22 mouse cellular contexts compared by ENCODE assay signal in the genomic region with DNA sequence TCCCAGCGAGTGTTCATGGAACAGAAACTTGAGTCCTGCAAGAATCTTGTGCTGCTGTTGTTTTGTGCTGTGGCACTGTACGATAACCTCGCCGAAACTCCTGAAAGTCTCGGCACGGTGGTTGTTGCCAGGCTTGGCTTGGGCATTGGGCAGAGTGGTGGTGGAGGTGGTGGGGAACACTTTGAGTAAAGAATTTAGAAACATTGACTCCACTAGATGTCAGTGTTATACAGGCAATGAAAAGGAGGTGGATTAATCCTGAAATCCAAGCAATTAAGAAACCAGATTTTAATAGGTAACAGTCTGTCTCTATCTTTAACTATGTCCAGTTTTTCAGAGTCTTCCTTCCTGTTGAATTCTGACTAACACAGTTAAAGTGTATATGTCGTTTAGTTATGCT.
A peak's percentile ranks its signal among the peaks of the same experiment; 100 is the strongest.
DNase-seq lines count a peak whose midpoint lies in the region; ATAC-seq and TF ChIP-seq lines count a peak whose summit lies in the region.
"Had no signal": no experiment of that assay in that cellular context is flagged by ENCODE, and none has a peak within 500 bp of the region (broad histone marks: within the 10 kb centered on the region; RNA-seq: fewer than 3 reads in every experiment).

No protein-coding gene starts in this region.

- peak; percentile 33 to 43 for DNase-seq in cerebellum, postnatal 14 days
- no peak for DNase-seq in cerebellum, postnatal 36 days
- DNase-seq in hindbrain, postnatal 0 days (ENCODE audit: low spot score) = peak; percentile 75
- DNase-seq in liver, postnatal 0 days = no peak
- DNase-seq in liver, embryonic 11.5 days (ENCODE audit: low spot score) = no peak
- DNase-seq in 416B (ENCODE audit: low read depth) = peak; percentile 36
- DNase-seq in Muller cell, postnatal 12 days (ENCODE audit: inconsistent ontology term) = no peak
- DNase-seq: adrenal gland, adult 2 months; B cell, adult 2 months; cerebellum, adult 9-11 months; gastrocnemius, postnatal 25 days; heart, postnatal 14 days; kidney, adult 11 months; kidney, postnatal 25 days; thymus, postnatal 14 days had no signal

- 70% methylated on average over 7 of the region's 7 CpGs for WGBS in hindbrain, postnatal 0 days
- 90% methylated on average over 7 of the region's 7 CpGs for WGBS in hindbrain, embryonic 13.5 days
- WGBS in liver, postnatal 0 days (ENCODE audit: insufficient replicate concordance) = 75% methylated on average over 7 of the region's 7 CpGs
- 83% methylated on average over 7 of the region's 7 CpGs for WGBS in liver, embryonic 11.5 days

- H3K27ac ChIP-seq in hindbrain, postnatal 0 days = no peak overlapping the region
- H3K27ac ChIP-seq in hindbrain, embryonic 13.5 days = no peak overlapping the region
- H3K27ac ChIP-seq in liver, postnatal 0 days (ENCODE audit: low read depth) = no peak overlapping the region
- H3K27ac ChIP-seq in liver, embryonic 11.5 days (ENCODE audit: low read depth, low read length) = no peak overlapping the region
- H3K27ac ChIP-seq: embryonic facial prominence, embryonic 15.5 days; forebrain, embryonic 10.5 days; hindbrain, embryonic 12.5 days; liver, embryonic 14.5 days; neural tube, embryonic 12.5 days had no signal

- TF ChIP-seq CTCF in hindbrain, postnatal 0 days (IDR thresholded peaks at IDR 0.05; ENCODE audit: low read depth) = peak; percentile 60
- peak; percentile 23 for TF ChIP-seq CTCF in liver, postnatal 0 days (IDR thresholded peaks at IDR 0.05; ENCODE audit: low read depth)

- H3K4me1 ChIP-seq in hindbrain, postnatal 0 days (ENCODE audit: insufficient read depth, low read length) = no peaks in the 10 kb centered on the region
- H3K4me1 ChIP-seq in hindbrain, embryonic 13.5 days (replicated peaks) = peaks cover 42% of the 10 kb centered on the region
- H3K4me1 ChIP-seq in liver, postnatal 0 days (ENCODE audit: insufficient read depth) = no peaks in the 10 kb centered on the region
- no peaks in the 10 kb centered on the region for H3K4me1 ChIP-seq in liver, embryonic 11.5 days (replicated peaks; ENCODE audit: control insufficient read depth, insufficient read depth, low read length)
- H3K4me1 ChIP-seq: embryonic facial prominence, embryonic 15.5 days had no signal

- no peak overlapping the region for H3K9ac ChIP-seq in hindbrain, postnatal 0 days (replicated peaks; ENCODE audit: low read length)
- H3K9ac ChIP-seq in hindbrain, embryonic 13.5 days = no peak overlapping the region
- no peak overlapping the region for H3K9ac ChIP-seq in liver, postnatal 0 days (replicated peaks)
- H3K9ac ChIP-seq in liver, embryonic 11.5 days (ENCODE audit: low read depth, low read length) = no peak overlapping the region
- H3K9ac ChIP-seq: embryonic facial prominence, embryonic 15.5 days; hindbrain, embryonic 12.5 days; liver, embryonic 14.5 days; neural tube, embryonic 12.5 days had no signal

- no peak overlapping the region for H3K4me3 ChIP-seq in hindbrain, postnatal 0 days (ENCODE audit: low read length)
- H3K4me3 ChIP-seq in hindbrain, embryonic 13.5 days = no peak overlapping the region
- H3K4me3 ChIP-seq in liver, postnatal 0 days (ENCODE audit: low read depth, low read length) = no peak overlapping the region
- H3K4me3 ChIP-seq in liver, embryonic 11.5 days (ENCODE audit: low read depth, low read length) = no peak overlapping the region
- H3K4me3 ChIP-seq: embryonic facial prominence, embryonic 15.5 days; forebrain, embryonic 10.5 days; hindbrain, embryonic 12.5 days; neural tube, embryonic 12.5 days had no signal

- H3K27me3 ChIP-seq in hindbrain, postnatal 0 days (ENCODE audit: insufficient read depth, low read length) = no peaks in the 10 kb centered on the region
- H3K27me3 ChIP-seq in hindbrain, embryonic 13.5 days = 0 out of 2 replicates have a peak, but pooled peaks cover 4% of the 10 kb centered on the region
- H3K27me3 ChIP-seq in liver, postnatal 0 days (ENCODE audit: insufficient read depth, low read length) = no peaks in the 10 kb centered on the region
- H3K27me3 ChIP-seq in liver, embryonic 11.5 days (replicated peaks; ENCODE audit: control insufficient read depth, insufficient read depth, low read length) = no peaks in the 10 kb centered on the region
- H3K27me3 ChIP-seq: embryonic facial prominence, embryonic 15.5 days; hindbrain, embryonic 12.5 days; neural tube, embryonic 12.5 days had no signal

- no peaks in the 10 kb centered on the region for H3K9me3 ChIP-seq in hindbrain, postnatal 0 days (ENCODE audit: low read length)
- H3K9me3 ChIP-seq in hindbrain, embryonic 13.5 days = no peaks in the 10 kb centered on the region
- H3K9me3 ChIP-seq in liver, postnatal 0 days (ENCODE audit: low read length) = no peaks in the 10 kb centered on the region
- H3K9me3 ChIP-seq in liver, embryonic 11.5 days (ENCODE audit: control insufficient read depth, low read length) = no peaks in the 10 kb centered on the region
- H3K9me3 ChIP-seq: embryonic facial prominence, embryonic 15.5 days; forebrain, embryonic 10.5 days; hindbrain, embryonic 12.5 days; neural tube, embryonic 12.5 days had no signal

- no peak for ATAC-seq in hindbrain, postnatal 0 days
- no peak for ATAC-seq in hindbrain, embryonic 13.5 days (ENCODE audit: low FRiP score)
- ATAC-seq in liver, postnatal 0 days = no peak
- no peak for ATAC-seq in liver, embryonic 11.5 days (replicated peaks; ENCODE audit: low FRiP score)

- no peak overlapping the region for H3K4me2 ChIP-seq in hindbrain, postnatal 0 days (ENCODE audit: low read depth, low read length)
- H3K4me2 ChIP-seq in hindbrain, embryonic 13.5 days = no peak overlapping the region
- no peak overlapping the region for H3K4me2 ChIP-seq in liver, postnatal 0 days (ENCODE audit: low read depth, low read length)
- H3K4me2 ChIP-seq in liver, embryonic 11.5 days = no peak overlapping the region
- H3K4me2 ChIP-seq: embryonic facial prominence, embryonic 15.5 days; heart, embryonic 11.5 days; hindbrain, embryonic 12.5 days; neural tube, embryonic 12.5 days had no signal

- peaks cover 29% of the 10 kb centered on the region for H3K36me3 ChIP-seq in hindbrain, postnatal 0 days (ENCODE audit: insufficient read depth, low read length)
- peaks cover 40% of the 10 kb centered on the region for H3K36me3 ChIP-seq in hindbrain, embryonic 13.5 days
- peaks cover 23% of the 10 kb centered on the region for H3K36me3 ChIP-seq in liver, postnatal 0 days (replicated peaks; ENCODE audit: insufficient read depth, low read length)
- no peaks in the 10 kb centered on the region for H3K36me3 ChIP-seq in liver, embryonic 11.5 days (ENCODE audit: control insufficient read depth, insufficient read depth, low read length)

- TF ChIP-seq EP300 in liver, postnatal 0 days (IDR thresholded peaks at IDR 0.05; ENCODE audit: low read depth) = no peak

Comparison
In these comparisons a context has a peak if more than half of its experiments do, and no peak if none do; other contexts are left out.
1. DNase-seq: peak in cerebellum, postnatal 14 days (2 of 2), hindbrain, postnatal 0 days (single experiment) and 416B (single experiment); none in cerebellum, postnatal 36 days (0 of 2), liver, postnatal 0 days (single experiment), liver, embryonic 11.5 days (single experiment) and Muller cell, postnatal 12 days (single experiment).